Mouse (Mus musculus) forebrain, embryonic 13.5 days (tissue): Measurements from ENCODE around the gene Tmem165. TPM values are rescaled to one million over a fixed set of nuclear protein-coding genes. Genes with fewer than 3 reads are reported as not detected.

Experiments
- ATAC-seq: fragments of 200-750 bp; cut with Nextera tagmentation; 2 replicates; pipeline ENCODE4 v1.8.0; 2017
- H3K27ac ChIP-seq: fragments of 300-500 bp; sonication (generic); 2 replicates; pipeline ENCODE4 v1.5.1; 2015; ENCODE audit warnings: inconsistent platforms, mild to moderate bottlenecking, moderate library complexity
- H3K27me3 ChIP-seq: fragments of 300-500 bp; sonication (generic); 2 replicates; pipeline ENCODE4 v1.6.1; 2015; ENCODE audit warnings: mild to moderate bottlenecking, inconsistent platforms
- H3K36me3 ChIP-seq: fragments of 300-500 bp; sonication (generic); 2 replicates; pipeline ENCODE4 v1.6.1; 2015; ENCODE audit warnings: mild to moderate bottlenecking, inconsistent platforms; ENCODE audit not compliant: poor library complexity, severe bottlenecking
- H3K4me1 ChIP-seq: fragments of 300-500 bp; sonication (generic); 2 replicates; pipeline ENCODE4 v1.6.1; 2015; ENCODE audit warnings: inconsistent platforms
- H3K4me2 ChIP-seq: fragments of 300-500 bp; sonication (generic); 2 replicates; pipeline ENCODE4 v1.6.1; 2015; ENCODE audit warnings: inconsistent platforms, mild to moderate bottlenecking, moderate library complexity
- H3K4me3 ChIP-seq: fragments of 300-500 bp; sonication (generic); 2 replicates; pipeline ENCODE4 v1.5.1; 2015; ENCODE audit warnings: mild to moderate bottlenecking, inconsistent platforms
- H3K9ac ChIP-seq: fragments of 300-500 bp; sonication (generic); 2 replicates; pipeline ENCODE4 v1.6.1; 2015; ENCODE audit warnings: mild to moderate bottlenecking, inconsistent platforms
- H3K9me3 ChIP-seq: fragments of 300-500 bp; sonication (generic); replicated peaks from 2 replicates; pipeline ENCODE4 v1.6.1; 2016; ENCODE audit warnings: inconsistent platforms
- WGBS: fragments of 180-500 bp; shearing (Covaris S2); methylation state at CpG from one replicate; pipeline ENCODE4 v1.1.7; 2015; 5-methylcytosine and 5-hydroxymethylcytosine counted together
- polyA plus RNA-seq: library from polyadenylated mRNA; unstranded; fragments of >200 nt; fragmentation: Nextera tagmentation; extraction: Ambion mirVana; gene quantifications from 2 replicates; pipeline ENCODE4 v1.2.1, GENCODE M21; 2015

Gene Tmem165
- polyA plus RNA-seq, 1 experiment from 2014 or later: 54.2 TPM

- 84% methylated on average over 11 of the region's 11 CpGs for WGBS
- Histone ChIP-seq H3K4me3 (no peak overlapping the region), H3K9ac (no peak overlapping the region), H3K9me3 (no peaks in the 10 kb centered on the region), H3K27me3 (no peaks in the 10 kb centered on the region), H3K27ac (no peak overlapping the region), H3K4me2 (no peak overlapping the region), H3K36me3 (no peaks in the 10 kb centered on the region), H3K4me1 (no peaks in the 10 kb centered on the region)
- no peak for ATAC-seq
Measured at GRCm38 (mm10) chr5:76176841-76177240, 6.8 kb upstream of the Tmem165 start.

GRCm38 (mm10) chr5:76177664-76178063 lies 6.0 kb upstream of the Tmem165 start:
- 92% methylated on average over 7 of the region's 7 CpGs for WGBS
- Histone ChIP-seq H3K4me2 (no peak overlapping the region), H3K4me1 (no peaks in the 10 kb centered on the region), H3K27me3 (peaks cover 3% of the 10 kb centered on the region; the same call in 1 of the 2 replicates), H3K9me3 (no peaks in the 10 kb centered on the region), H3K9ac (no peak overlapping the region), H3K36me3 (no peaks in the 10 kb centered on the region), H3K27ac (no peak overlapping the region), H3K4me3 (no peak overlapping the region)
- no peak for ATAC-seq

- no peak for ATAC-seq
- WGBS: 96% methylated on average over 5 of the region's 5 CpGs
Measured at GRCm38 (mm10) chr5:76179171-76179570, 4.5 kb upstream of the Tmem165 start.

GRCm38 (mm10) chr5:76179791-76180190 lies 3.9 kb upstream of the Tmem165 start:
- Histone ChIP-seq H3K4me2 (no peak overlapping the region), H3K9ac (no peak overlapping the region), H3K27me3 (peaks cover 3% of the 10 kb centered on the region; the same call in 1 of the 2 replicates), H3K36me3 (no peaks in the 10 kb centered on the region), H3K9me3 (no peaks in the 10 kb centered on the region), H3K27ac (no peak overlapping the region), H3K4me1 (peaks cover 9% of the 10 kb centered on the region), H3K4me3 (no peak overlapping the region)
- 81% methylated on average over 5 of the region's 5 CpGs for WGBS
- ATAC-seq: no peak

More at GRCm38 (mm10) chr5:76179171-76179570, 4.5 kb upstream of the Tmem165 start:
- no peak overlapping the region for H3K4me2 ChIP-seq
- H3K36me3 ChIP-seq: no peaks in the 10 kb centered on the region
- peaks cover 7% of the 10 kb centered on the region; the same call in 1 of the 2 replicates for H3K4me1 ChIP-seq
- no peak overlapping the region for H3K9ac ChIP-seq
- peaks cover 3% of the 10 kb centered on the region; the same call in 1 of the 2 replicates for H3K27me3 ChIP-seq
- no peak overlapping the region for H3K4me3 ChIP-seq
- no peaks in the 10 kb centered on the region for H3K9me3 ChIP-seq
- no peak overlapping the region for H3K27ac ChIP-seq

GRCm38 (mm10) chr5:76182326-76182725 lies 1.4 kb upstream of the Tmem165 start:
- Histone ChIP-seq H3K4me2 (no peak overlapping the region), H3K4me3 (no peak overlapping the region), H3K9ac (no peak overlapping the region), H3K9me3 (no peaks in the 10 kb centered on the region), H3K4me1 (peaks cover 28% of the 10 kb centered on the region), H3K27me3 (peaks cover 3% of the 10 kb centered on the region; the same call in 1 of the 2 replicates), H3K36me3 (0 out of 2 replicates have a peak, but pooled peaks cover 3% of the 10 kb centered on the region), H3K27ac (no peak overlapping the region)
- no peak for ATAC-seq
- WGBS: 59% methylated on average over 3 of the region's 3 CpGs

GRCm38 (mm10) chr5:76183043-76183749 lies 484 bp upstream of the Tmem165 start:
- Histone ChIP-seq H3K36me3 (0 out of 2 replicates have a peak, but pooled peaks cover 3% of the 10 kb centered on the region), H3K9ac (peak overlapping the region; percentile 97), H3K4me2 (peak overlapping the region; percentile 79), H3K9me3 (no peaks in the 10 kb centered on the region), H3K4me3 (peak overlapping the region; percentile 91), H3K27me3 (peaks cover 3% of the 10 kb centered on the region; the same call in 1 of the 2 replicates), H3K4me1 (peaks cover 34% of the 10 kb centered on the region), H3K27ac (no peak overlapping the region)
- no peak for ATAC-seq
- 39% methylated on average over 17 of the region's 17 CpGs for WGBS

- peak; percentile 92 for ATAC-seq
- Histone ChIP-seq H3K4me1 (peaks cover 34% of the 10 kb centered on the region), H3K4me3 (peak overlapping the region; percentile 91), H3K36me3 (0 out of 2 replicates have a peak, but pooled peaks cover 3% of the 10 kb centered on the region), H3K27ac (peak overlapping the region; percentile 96), H3K4me2 (peak overlapping the region; percentile 79), H3K27me3 (peaks cover 3% of the 10 kb centered on the region; the same call in 1 of the 2 replicates), H3K9me3 (no peaks in the 10 kb centered on the region), H3K9ac (peak overlapping the region; percentile 97)
- WGBS: 4% methylated on average over 35 of the region's 38 CpGs
Measured at GRCm38 (mm10) chr5:76184286-76185080, 803 bp downstream of the Tmem165 start.

GRCm38 (mm10) chr5:76187885-76188284 lies 4.2 kb downstream of the Tmem165 start:
- peaks cover 33% of the 10 kb centered on the region for H3K4me1 ChIP-seq
- H3K36me3 ChIP-seq: peaks cover 19% of the 10 kb centered on the region; the same call in 1 of the 2 replicates
- H3K9ac ChIP-seq: no peak overlapping the region
- H3K4me2 ChIP-seq: no peak overlapping the region
- no peaks in the 10 kb centered on the region for H3K27me3 ChIP-seq
- no peaks in the 10 kb centered on the region for H3K9me3 ChIP-seq
- H3K4me3 ChIP-seq: no peak overlapping the region
- H3K27ac ChIP-seq: no peak overlapping the region
- ATAC-seq: no peak
- WGBS: 90% methylated on average over 5 of the region's 5 CpGs

- no peak overlapping the region for H3K4me2 ChIP-seq
- no peaks in the 10 kb centered on the region for H3K27me3 ChIP-seq
- H3K27ac ChIP-seq: no peak overlapping the region
- H3K4me3 ChIP-seq: no peak overlapping the region
- H3K4me1 ChIP-seq: peaks cover 17% of the 10 kb centered on the region
- no peak overlapping the region for H3K9ac ChIP-seq
- H3K36me3 ChIP-seq: peaks cover 25% of the 10 kb centered on the region
- WGBS: 96% methylated on average over 4 of the region's 4 CpGs
- no peak for ATAC-seq
- no peaks in the 10 kb centered on the region for H3K9me3 ChIP-seq
Measured at GRCm38 (mm10) chr5:76190609-76191008, 6.9 kb downstream of the Tmem165 start.

- Histone ChIP-seq H3K27me3 (no peaks in the 10 kb centered on the region), H3K9me3 (no peaks in the 10 kb centered on the region), H3K36me3 (peaks cover 30% of the 10 kb centered on the region), H3K4me2 (no peak overlapping the region), H3K4me1 (peaks cover under 1% of the 10 kb centered on the region), H3K9ac (no peak overlapping the region), H3K27ac (no peak overlapping the region), H3K4me3 (no peak overlapping the region)
- ATAC-seq: no peak
Measured at GRCm38 (mm10) chr5:76193075-76193474, 9.4 kb downstream of the Tmem165 start.

- Histone ChIP-seq H3K4me3 (no peak overlapping the region), H3K9me3 (no peaks in the 10 kb centered on the region), H3K4me1 (no peaks in the 10 kb centered on the region), H3K27ac (no peak overlapping the region), H3K9ac (no peak overlapping the region), H3K4me2 (no peak overlapping the region), H3K27me3 (no peaks in the 10 kb centered on the region), H3K36me3 (peaks cover 30% of the 10 kb centered on the region)
- ATAC-seq: no peak
- 93% methylated on average over 6 of the region's 6 CpGs for WGBS
Measured at GRCm38 (mm10) chr5:76194377-76194945, 10.8 kb downstream of the Tmem165 start.

GRCm38 (mm10) chr5:76199346-76199745 lies 15.7 kb downstream of the Tmem165 start:
- H3K27me3 ChIP-seq: no peaks in the 10 kb centered on the region
- H3K9ac ChIP-seq: no peak overlapping the region
- H3K4me1 ChIP-seq: no peaks in the 10 kb centered on the region
- H3K4me2 ChIP-seq: no peak overlapping the region
- H3K36me3 ChIP-seq: peaks cover 43% of the 10 kb centered on the region
- H3K9me3 ChIP-seq: no peaks in the 10 kb centered on the region
- no peak overlapping the region for H3K4me3 ChIP-seq
- WGBS: 93% methylated on average over 13 of the region's 13 CpGs
- no peak overlapping the region for H3K27ac ChIP-seq
- ATAC-seq: no peak
